Mouse (Mus musculus): ENCODE measurements around the gene Gm26602. TPM values are rescaled to one million over a fixed set of nuclear protein-coding genes. Genes with fewer than 3 reads are reported as not detected.
"Not testable (repeated sequence)": the region's sequence is repeated elsewhere in the genome, so short reads cannot be mapped to it uniquely, and the experiment has no call there.

Gm26602 gene
- polyA plus RNA-seq, 1 experiment = not detected

DNA sequence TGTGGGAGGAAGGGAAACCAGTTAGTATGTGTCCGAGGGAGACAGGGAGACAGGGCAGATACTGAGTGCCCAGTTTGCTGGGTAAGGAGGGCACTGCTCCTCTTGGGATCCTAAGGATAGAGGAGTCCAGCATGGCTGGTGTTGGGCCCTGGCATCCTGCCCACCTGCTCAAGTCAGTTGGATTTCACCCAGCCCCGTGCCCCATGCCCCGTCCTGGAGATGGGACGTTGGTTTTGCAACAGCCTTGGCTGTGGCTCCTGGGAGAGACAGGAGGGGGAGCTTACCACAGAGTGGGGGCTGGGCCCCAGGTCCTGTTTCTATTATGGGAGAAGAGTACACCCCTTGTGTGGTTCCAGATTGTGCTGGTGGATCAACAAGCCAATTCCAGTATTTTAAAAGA is 26.2 kb upstream of the Gm26602 start:
- Histone ChIP-seq H3K4me3 (ENCODE audit: insufficient read depth, low read length) (no peak overlapping the region), H3K27ac (ENCODE audit: insufficient read depth, low read length) (no peak overlapping the region), H3K4me1 (ENCODE audit: control insufficient read depth, insufficient read depth, low read length) (no peaks in the 10 kb centered on the region)
- TF ChIP-seq POLR2A (IDR thresholded peaks at IDR 0.05; ENCODE audit: extremely low read depth, insufficient read depth, low read length) (no peak), CTCF (IDR thresholded peaks at IDR 0.05; ENCODE audit: extremely low read depth, insufficient read depth, low read length) (no peak)

DNA sequence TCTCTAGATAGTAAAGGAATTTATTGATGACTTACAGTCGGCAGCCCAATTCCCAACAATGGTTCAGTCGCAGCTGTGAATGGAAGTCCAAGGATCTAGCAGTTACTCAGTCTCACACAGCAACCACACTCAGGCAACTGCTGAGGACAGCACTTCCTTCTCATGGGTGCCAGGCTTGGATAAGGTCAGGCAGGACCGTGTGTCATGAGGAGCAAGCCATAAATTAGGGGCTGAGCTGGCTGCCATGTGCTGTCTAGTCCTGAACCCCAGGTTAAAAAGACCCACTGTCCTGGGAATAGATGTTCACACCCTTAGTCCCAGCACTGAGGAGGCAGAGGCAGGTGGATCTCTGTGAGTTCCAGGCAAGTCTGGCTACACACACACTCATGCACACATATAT is 25.7 kb upstream of the Gm26602 start:
- not testable (repeated sequence) for H3K4me1 ChIP-seq (ENCODE audit: control insufficient read depth, insufficient read depth, low read length); H3K4me3 ChIP-seq (ENCODE audit: insufficient read depth, low read length); H3K27ac ChIP-seq (ENCODE audit: insufficient read depth, low read length)

DNA sequence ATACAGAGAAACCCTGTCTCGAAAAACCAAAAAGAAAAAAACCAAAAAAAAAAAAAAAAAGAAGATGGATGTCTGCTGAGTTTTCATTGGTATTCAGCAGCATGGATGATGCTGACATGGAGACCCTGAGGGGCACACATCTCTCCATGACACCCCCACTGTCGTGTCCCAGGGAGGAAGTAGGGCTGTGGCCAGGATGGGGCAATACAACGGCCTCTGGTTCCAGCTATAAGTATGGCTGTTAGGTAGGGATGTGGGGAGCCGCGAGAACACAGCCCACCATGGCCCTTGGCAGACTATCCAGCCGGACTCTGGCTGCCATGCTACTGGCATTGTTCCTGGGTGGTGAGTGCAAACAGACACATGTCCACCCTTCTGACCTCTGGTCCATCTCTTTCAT is 24.6 kb upstream of the Gm26602 start, which contains the start of gene Elane:
Elane (plus strand) TSS at position 194 of the 400 bp plus-strand sequence.
- TF ChIP-seq POLR2A (IDR thresholded peaks at IDR 0.05; ENCODE audit: extremely low read depth, insufficient read depth, low read length) (no peak), CTCF (IDR thresholded peaks at IDR 0.05; ENCODE audit: extremely low read depth, insufficient read depth, low read length) (no peak)
- Histone ChIP-seq H3K27ac (ENCODE audit: insufficient read depth, low read length) (no peak within 1 kb of the TSS), H3K4me1 (ENCODE audit: control insufficient read depth, insufficient read depth, low read length) (no peaks in the 10 kb centered on the region), H3K4me3 (ENCODE audit: insufficient read depth, low read length) (no peak within 1 kb of the TSS)

DNA sequence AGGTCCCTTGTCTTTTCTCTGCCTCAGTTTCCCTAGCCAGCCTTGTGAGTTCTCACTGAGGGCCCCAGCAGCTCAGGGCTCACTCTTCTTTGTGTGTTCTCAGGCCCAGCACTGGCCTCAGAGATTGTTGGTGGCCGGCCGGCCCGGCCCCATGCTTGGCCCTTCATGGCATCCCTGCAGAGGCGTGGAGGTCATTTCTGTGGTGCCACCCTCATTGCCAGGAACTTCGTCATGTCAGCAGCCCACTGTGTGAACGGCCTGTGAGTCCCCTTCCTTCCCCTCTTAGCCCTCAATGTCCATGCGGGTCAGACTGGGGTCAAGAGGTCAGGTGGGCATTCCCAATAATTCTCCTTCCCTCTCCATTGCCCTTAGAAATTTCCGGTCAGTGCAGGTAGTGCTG is 24.0 kb upstream of the Gm26602 start:
- H3K27ac ChIP-seq (ENCODE audit: insufficient read depth, low read length) = no peak overlapping the region
- TF ChIP-seq POLR2A (IDR thresholded peaks at IDR 0.05; ENCODE audit: extremely low read depth, insufficient read depth, low read length) (no peak), CTCF (IDR thresholded peaks at IDR 0.05; ENCODE audit: extremely low read depth, insufficient read depth, low read length) (no peak)

DNA sequence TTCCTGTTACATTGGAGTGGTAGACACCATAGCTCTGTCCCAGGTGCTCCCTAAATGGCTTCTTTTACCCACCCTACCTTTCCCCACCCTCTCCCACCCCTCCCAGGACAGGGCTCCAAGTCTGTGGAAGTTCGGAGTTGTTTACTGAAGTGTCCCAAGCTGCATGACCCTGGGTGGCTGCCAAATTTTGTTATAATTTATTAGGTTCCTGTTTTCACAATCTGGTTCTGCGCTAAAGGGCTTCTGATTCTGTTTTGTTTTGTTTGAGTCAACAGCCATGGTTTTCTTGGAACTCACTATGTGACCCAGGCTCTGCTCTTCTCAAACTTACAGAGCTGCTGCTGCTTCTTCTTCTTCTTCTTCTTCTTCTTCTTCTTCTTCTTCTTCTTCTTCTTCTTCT is 21.3 kb upstream of the Gm26602 start:
- TF ChIP-seq POLR2A (IDR thresholded peaks at IDR 0.05; ENCODE audit: extremely low read depth, insufficient read depth, low read length) = no peak
- no peak for TF ChIP-seq CTCF (IDR thresholded peaks at IDR 0.05; ENCODE audit: extremely low read depth, insufficient read depth, low read length)
- Histone ChIP-seq H3K4me1 (ENCODE audit: control insufficient read depth, insufficient read depth, low read length) (no peaks in the 10 kb centered on the region), H3K4me3 (ENCODE audit: insufficient read depth, low read length) (no peak overlapping the region), H3K27ac (ENCODE audit: insufficient read depth, low read length) (no peak overlapping the region)

More for the DNA sequence above, 24.0 kb upstream of the Gm26602 start:
- Histone ChIP-seq H3K4me1 (ENCODE audit: control insufficient read depth, insufficient read depth, low read length) (no peaks in the 10 kb centered on the region), H3K4me3 (ENCODE audit: insufficient read depth, low read length) (no peak overlapping the region)

DNA sequence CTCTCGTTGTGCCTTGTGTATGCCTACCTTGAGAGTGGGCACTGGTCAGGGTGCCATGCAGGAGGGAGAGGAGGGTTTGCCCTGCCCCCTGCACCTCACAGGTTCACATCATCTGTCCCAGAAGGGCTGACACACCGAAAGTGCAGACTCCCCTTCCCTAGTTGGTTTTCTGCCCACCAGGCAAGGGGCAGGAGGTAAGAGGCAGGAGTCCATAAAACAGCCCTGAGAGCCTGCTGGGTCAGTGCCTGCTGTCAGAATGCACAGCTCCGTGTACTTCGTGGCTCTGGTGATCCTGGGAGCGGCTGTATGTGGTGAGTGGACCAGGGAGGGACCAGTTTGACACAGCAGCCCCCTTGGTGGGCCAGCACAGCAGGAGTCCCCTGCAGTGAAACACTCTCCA is 20.0 kb upstream of the Gm26602 start, which contains the start of gene Cfd:
Cfd (plus strand) TSS at position 184 of the 400 bp plus-strand sequence.
- TF ChIP-seq POLR2A (IDR thresholded peaks at IDR 0.05; ENCODE audit: extremely low read depth, insufficient read depth, low read length) (no peak), CTCF (IDR thresholded peaks at IDR 0.05; ENCODE audit: extremely low read depth, insufficient read depth, low read length) (no peak)

DNA sequence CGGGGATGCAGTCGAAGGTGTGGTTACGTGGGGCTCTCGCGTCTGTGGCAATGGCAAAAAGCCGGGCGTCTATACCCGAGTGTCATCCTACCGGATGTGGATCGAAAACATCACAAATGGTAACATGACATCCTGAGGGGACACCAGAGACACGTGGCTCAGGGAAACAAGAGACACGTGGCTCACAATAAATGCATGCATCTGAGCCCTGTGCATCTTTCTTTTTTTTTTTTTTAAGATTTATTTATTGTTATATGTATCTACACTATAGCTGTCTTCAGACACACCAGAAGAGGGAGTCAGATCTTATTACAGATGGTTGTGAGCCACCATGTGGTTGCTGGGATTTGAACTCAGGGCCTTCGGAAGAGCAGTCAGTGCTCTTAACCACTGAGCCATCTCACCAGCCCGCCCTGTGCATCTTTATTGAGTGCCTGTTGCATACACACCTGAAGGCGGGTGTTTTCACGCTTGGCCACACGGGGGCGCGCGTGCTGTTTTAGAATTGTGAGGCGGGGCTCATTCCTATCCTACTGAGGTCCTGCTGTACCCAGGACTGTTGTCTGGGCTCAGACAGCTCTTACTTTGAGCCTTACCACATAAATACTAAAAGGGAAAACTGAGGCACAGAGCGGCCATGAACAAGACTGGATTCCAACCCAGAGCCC is 18.1 kb upstream of the Gm26602 start:
- H3K4me3 ChIP-seq (ENCODE audit: insufficient read depth, low read length); H3K27ac ChIP-seq (ENCODE audit: insufficient read depth, low read length); H3K4me1 ChIP-seq (ENCODE audit: control insufficient read depth, insufficient read depth, low read length): not testable (repeated sequence)
- TF ChIP-seq CTCF (IDR thresholded peaks at IDR 0.05; ENCODE audit: extremely low read depth, insufficient read depth, low read length) = peak; percentile 66

More for the DNA sequence above, 20.0 kb upstream of the Gm26602 start, which contains the start of gene Cfd:
- Histone ChIP-seq H3K4me1 (ENCODE audit: control insufficient read depth, insufficient read depth, low read length) (no peaks in the 10 kb centered on the region), H3K4me3 (ENCODE audit: insufficient read depth, low read length) (no peak within 1 kb of the TSS), H3K27ac (ENCODE audit: insufficient read depth, low read length) (no peak within 1 kb of the TSS)

DNA sequence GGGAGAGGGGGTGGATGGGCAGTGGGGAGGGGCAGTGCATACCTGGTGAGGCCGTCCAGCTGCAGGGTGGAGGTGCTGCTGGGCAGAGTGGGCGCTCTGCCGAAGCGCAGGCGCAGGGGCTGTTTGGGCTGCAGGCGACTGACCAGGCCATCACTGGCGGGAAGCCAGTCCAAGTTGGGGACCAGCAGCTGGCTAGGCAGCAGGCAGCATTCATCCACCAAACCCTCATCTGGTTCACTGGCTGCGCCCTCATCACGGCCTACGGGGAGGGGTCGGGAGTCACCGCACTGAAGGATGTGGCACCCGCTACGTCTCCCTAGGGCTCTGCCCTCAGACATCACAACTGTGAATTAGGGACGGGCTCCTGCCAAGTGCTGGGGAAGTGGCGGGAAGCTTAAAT is 14.3 kb upstream of the Gm26602 start:
- H3K27ac ChIP-seq (ENCODE audit: insufficient read depth, low read length) = no peak overlapping the region
- H3K4me3 ChIP-seq (ENCODE audit: insufficient read depth, low read length) = no peak overlapping the region
- TF ChIP-seq POLR2A (IDR thresholded peaks at IDR 0.05; ENCODE audit: extremely low read depth, insufficient read depth, low read length) = no peak
- TF ChIP-seq CTCF (IDR thresholded peaks at IDR 0.05; ENCODE audit: extremely low read depth, insufficient read depth, low read length) = no peak
- H3K4me1 ChIP-seq (ENCODE audit: control insufficient read depth, insufficient read depth, low read length) = no peaks in the 10 kb centered on the region

DNA sequence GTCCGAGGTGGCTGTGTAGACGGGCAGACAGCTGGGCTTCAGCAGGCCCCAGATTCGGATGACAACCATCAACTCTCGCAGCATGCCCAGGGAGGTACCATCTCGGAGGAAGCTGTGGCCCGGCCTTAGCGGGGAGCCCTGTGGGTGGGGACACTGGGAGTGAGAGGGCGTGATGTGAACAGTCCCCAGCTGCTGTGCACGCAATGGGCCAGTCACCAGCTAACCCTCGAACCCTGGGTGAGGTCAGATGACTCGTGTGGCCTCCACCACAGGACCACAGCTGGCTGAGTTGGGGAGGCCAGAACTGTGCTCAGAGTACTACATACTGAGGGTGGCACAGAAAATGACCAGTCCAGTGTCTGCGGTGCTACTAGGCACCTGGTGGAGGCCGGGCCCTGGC is 13.8 kb upstream of the Gm26602 start:
- H3K4me3 ChIP-seq (ENCODE audit: insufficient read depth, low read length) = no peak overlapping the region
- H3K27ac ChIP-seq (ENCODE audit: insufficient read depth, low read length) = no peak overlapping the region
- no peak for TF ChIP-seq CTCF (IDR thresholded peaks at IDR 0.05; ENCODE audit: extremely low read depth, insufficient read depth, low read length)
- no peak for TF ChIP-seq POLR2A (IDR thresholded peaks at IDR 0.05; ENCODE audit: extremely low read depth, insufficient read depth, low read length)
- H3K4me1 ChIP-seq (ENCODE audit: control insufficient read depth, insufficient read depth, low read length) = no peaks in the 10 kb centered on the region

DNA sequence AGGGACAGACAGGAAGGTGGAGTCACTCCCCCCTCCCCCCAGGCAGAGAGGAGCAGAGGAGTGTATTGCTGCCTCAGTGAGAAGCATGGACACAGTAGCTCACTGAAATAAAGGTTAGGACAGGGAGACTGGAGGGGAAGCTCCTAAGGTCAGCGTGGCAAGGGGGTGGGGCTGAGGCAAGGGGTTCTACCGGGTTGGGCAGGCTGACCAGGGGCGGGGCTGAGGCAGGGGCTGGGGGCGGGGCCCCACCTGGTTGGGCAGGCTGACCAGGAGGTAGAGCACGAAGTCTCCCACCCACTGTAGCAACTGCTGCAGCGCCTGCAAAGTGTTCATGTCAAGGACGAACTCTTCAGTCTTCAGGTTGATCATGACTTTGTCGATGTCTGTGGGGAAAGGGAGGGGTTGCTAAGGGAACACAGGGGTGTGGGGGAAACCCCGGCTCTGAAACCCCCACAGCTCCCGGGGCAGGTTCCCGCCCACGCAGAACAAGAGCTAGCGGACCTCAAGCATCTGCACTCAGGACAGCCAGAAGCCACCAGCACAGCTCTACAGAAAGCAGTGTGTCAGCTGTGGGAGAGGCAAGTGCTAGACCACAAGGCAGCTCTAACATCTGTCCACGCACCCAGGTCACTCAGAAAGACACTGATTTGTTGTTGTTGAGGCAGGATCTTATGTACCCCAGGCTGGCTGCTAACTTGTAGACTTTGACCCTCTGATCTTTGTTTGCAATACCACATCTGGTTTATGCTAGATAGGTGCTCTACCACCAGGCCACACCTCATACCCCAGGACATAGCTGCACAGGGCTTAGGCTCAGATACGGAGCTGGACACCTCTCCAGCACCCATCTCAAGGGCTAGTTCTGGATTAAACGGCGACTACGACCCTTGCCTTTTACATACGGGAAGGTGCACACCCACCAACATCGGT is 13.1 kb upstream of the Gm26602 start:
- no peak overlapping the region for H3K27ac ChIP-seq (ENCODE audit: insufficient read depth, low read length)
- TF ChIP-seq POLR2A (IDR thresholded peaks at IDR 0.05; ENCODE audit: extremely low read depth, insufficient read depth, low read length) = no peak
- no peak for TF ChIP-seq CTCF (IDR thresholded peaks at IDR 0.05; ENCODE audit: extremely low read depth, insufficient read depth, low read length)
- no peaks in the 10 kb centered on the region for H3K4me1 ChIP-seq (ENCODE audit: control insufficient read depth, insufficient read depth, low read length)
- H3K4me3 ChIP-seq (ENCODE audit: insufficient read depth, low read length) = no peak overlapping the region

All from cortical plate, adult 2 months (tissue).